Mouse (Mus musculus) heart, postnatal 4 days (tissue): ENCODE measurements around the gene Pdxdc1. TPM values are rescaled to one million over a fixed set of nuclear protein-coding genes. Genes with fewer than 3 reads are reported as not detected.
"Not testable (repeated sequence)": the region's sequence is repeated elsewhere in the genome, so short reads cannot be mapped to it uniquely, and the experiment has no call there.

Experiments used
- DNase-seq: peaks from one replicate; pipeline ENCODE4 v3.0.0; 2021
- microRNA-seq, 2 experiments: library from miRNA; unstranded; fragments of <30 nt; microRNA quantifications; one replicate each; pipeline ENCODE4 v1.2.0; 2021 to 2022
- total RNA-seq, 2 experiments: library from RNA; stranded (reverse); gene quantifications; 2 replicates each; pipeline ENCODE4 v1.2.3; 2021

Pdxdc1 gene
- total RNA-seq, 2 experiments from 2014 or later, result 87.8 to 88.9 TPM

DNA sequence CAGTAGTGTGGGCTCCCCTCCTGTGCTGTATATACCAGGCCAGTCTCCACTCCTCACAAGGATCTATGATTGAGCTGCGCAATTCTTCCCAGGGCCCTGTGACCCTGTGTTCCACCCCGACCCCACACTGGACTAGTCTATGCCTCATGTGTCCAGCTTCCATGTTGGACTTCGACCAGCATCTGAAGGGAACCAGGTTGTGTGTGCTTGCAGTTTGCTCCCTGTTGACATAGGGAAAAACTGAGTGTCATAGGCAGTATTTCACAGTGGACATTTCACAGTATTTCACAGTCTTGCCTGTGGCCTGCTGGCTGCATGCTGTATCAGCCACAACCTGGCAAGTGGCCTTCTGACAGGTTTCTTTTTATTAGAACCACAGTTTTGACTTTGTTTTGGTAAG, 89.7 kb downstream of the Pdxdc1 start:
- no peak for DNase-seq

DNA sequence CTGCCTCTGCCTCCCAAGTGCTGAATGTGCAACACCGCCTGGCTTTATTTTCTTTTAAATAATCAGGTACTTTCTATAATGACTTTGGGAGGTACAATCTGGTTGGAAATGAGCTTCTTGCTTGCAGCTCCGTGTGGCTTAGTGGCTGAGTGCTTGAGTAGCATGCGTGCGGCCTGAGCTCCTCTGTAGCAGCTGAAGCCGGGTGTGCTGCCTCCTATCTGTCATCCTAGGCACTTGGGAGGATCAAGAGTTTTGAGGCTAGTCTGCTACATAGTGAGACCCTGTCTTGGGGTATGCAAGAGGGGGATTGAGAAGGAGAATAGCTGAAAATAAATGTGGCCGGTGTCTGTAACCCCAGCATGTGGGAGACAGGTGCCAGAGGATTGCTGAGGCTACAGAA, 90.8 kb downstream of the Pdxdc1 start:
- DNase-seq, result no peak

DNA sequence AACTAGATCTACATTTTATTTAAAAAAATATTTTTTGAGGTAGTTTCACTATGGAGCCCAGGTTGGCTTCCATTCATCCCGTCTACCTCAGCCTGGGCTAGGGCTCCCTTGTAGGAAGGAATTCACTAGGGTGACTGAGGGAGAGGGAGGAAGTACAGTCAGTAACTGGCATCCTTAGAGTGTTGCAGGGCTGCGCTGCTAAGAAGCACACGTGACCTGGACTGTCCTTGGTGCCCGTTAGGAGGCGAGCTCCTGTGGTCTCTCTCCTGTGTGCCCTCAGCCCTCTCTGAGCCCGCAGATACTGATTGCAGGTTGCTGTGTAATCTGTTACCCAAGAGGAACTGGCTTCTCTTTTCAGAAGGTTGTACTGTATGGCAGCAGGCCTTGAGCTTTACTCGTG, 94.5 kb downstream of the Pdxdc1 start:
- DNase-seq, result no peak

DNA sequence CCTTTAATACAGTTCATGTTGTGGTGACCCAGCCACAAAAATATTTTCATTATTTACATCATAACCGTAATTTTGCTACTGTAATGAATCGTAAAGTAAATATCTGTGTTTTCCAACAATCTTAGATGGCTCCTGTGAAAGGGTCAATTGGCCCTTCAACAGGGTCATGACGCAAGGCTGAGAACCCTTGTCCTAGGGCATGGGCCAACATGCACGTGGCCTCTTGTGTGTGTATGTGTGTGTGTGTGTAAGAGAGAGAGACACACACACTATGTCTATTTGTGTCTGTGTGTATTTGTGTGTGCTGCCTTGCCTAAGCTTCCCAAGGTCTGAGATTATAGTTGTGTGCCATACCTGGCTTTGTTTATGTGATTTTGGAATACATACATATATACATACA, 95.3 kb downstream of the Pdxdc1 start:
- DNase-seq, result no peak

DNA sequence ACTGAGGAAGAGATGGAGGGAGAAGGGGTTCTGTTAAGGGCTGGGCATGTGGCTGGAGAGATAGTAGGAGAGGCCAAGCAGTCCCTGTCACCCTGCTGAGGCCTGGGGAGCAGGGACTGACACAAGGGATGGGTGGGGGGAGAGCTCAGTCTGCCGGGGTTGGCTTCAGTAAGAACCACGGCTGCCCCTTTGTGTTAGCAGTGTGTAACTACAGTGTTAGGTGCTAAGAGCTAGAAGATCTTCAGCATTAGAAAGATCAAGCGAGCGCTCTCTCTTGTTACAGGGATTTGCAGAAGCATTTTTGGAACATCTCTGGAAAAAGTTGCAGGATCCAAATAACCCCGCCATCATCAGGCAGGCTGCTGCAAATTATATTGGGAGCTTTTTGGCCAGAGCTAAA, 98.3 kb downstream of the Pdxdc1 start:
- no peak for DNase-seq

DNA sequence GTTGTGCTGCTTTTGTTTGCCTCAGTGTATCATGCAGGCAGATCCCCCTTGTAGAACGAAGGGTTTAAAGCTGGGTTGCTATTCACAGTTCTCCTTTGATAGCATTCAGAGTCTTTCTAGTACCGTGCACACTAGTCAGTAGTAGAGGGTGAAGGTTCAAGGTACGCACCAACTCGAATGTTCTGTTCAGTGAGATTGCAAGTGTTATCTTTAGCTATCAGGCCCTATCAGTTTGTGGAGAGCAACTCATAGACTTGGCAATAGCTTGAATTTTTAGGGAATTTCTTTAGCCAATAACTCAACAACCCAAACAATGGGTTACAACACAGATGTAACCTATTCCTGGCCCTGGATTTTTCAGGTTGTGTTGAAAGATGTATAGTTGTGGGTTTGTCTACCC, 101.7 kb downstream of the Pdxdc1 start:
- no peak for DNase-seq

DNA sequence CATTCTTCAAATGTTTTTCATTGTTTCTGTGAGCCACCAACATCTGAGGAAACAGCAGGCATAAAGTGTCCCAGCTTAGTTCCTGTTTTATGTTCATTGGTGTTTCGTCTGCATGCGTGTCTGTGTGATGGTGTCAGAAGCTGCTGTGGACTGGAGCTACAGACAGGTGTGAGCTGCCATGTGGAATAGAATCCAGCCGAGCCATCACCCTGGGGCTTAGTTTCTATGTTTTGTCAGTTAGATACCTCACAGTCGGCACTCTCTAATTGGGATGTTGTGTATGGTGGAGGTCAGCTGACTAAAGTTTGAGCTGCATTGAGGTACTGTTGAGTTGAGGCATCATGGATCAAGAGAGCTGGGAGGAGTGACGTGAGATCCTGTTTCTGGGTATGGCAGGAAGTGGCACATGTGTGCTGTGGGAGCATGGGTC, 106.2 kb downstream of the Pdxdc1 start:
- DNase-seq, result no peak

DNA sequence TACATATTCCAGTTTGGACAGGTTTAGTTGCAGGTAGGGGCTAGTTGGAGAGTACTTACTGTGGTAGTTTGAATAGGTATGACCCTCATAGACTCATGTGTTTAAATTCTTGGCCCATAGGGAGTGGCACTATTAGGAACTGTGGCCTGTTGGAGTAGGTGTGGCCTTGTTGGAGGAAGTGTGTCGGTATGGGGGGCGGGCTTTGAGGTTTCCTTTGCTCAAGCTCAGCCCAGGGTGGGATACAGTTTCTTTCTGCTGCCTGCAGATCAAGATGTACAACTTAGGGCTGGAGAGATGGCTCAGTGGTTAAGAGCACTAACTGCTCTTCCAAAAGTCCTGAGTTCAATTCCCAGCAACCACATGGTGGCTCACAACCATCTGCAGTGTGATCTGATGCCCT, 109.5 kb downstream of the Pdxdc1 start:
- DNase-seq, result not testable (repeated sequence)

DNA sequence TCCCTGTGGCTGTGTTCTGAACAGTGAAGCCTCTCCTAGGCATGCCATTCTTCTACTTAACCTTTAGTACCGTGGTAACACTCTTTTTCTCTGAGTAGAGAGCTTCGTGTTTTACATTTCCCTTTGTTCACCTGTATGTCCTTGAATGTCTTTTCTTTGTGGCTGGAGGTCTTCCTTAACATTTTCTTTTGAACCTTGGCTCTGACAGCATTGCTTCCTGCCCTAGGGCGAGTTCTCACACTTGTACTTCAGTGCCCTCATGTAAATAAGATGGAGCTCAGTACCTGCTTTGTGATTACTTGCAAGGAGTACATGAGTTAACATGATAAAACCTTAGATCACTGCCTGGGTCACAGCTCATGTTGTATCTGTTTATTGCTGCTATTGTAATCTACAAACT, 117.0 kb downstream of the Pdxdc1 start:
- no peak for DNase-seq

Small RNAs within 50 kb of the gene (microRNA-seq; reads per million reads assigned to microRNA genes)
- 0 reads per million in 2 experiments for gene Gm27734

Other genes starting within 250 kb of the Pdxdc1 start
- gene Parn, start 235.0 kb downstream of the Pdxdc1 start, total RNA-seq, result 10 to 100 TPM; 19.3 to 21.2 TPM
- 10 to 100 TPM; 30.7 to 32.3 TPM for gene Bfar, start 231.3 kb downstream of the Pdxdc1 start, total RNA-seq
- 1 to 10 TPM; 2.3 to 2.5 TPM for gene 3110001I22Rik, start 231.2 kb downstream of the Pdxdc1 start, total RNA-seq
- gene Pla2g10, start 172.1 kb downstream of the Pdxdc1 start, total RNA-seq, result not detected
- gene Rrn3, start 122.4 kb downstream of the Pdxdc1 start, total RNA-seq, result 10 to 100 TPM; 46.7 to 49.4 TPM
- gene Ntan1, start 84.3 kb downstream of the Pdxdc1 start, total RNA-seq, result 10 to 100 TPM; 74.8 to 76.1 TPM
- 1 to 10 TPM; 1.3 to 2.1 TPM for gene Mpv17l, start within 50 bp of the Pdxdc1 start, total RNA-seq
- under 1 TPM in 1 of 2 experiments, not detected in 1; 0.18 TPM for gene 2900011O08Rik, start 83.5 kb upstream of the Pdxdc1 start, total RNA-seq
- gene Ifitm7, start 83.8 kb upstream of the Pdxdc1 start, total RNA-seq, result not detected